Mouse (Mus musculus) monocyte, adult 2 months (primary cell): ENCODE data around the gene Slc16a8.

Source experiments
- DNase-seq, 2 experiments: peaks; one replicate each; pipeline ENCODE4 v3.0.0; 2022; ENCODE audit warnings: low spot score in 2 of 2, low read depth in 1 of 2

Gene Slc16a8

GRCm38 (mm10) chr15:79223641-79224040, 30.9 kb downstream of the Slc16a8 start:
- DNase-seq = no peak

GRCm38 (mm10) chr15:79219572-79219971, 35.0 kb downstream of the Slc16a8 start:
- no peak for DNase-seq

GRCm38 (mm10) chr15:79216191-79216590, 38.4 kb downstream of the Slc16a8 start:
- DNase-seq = no peak

- DNase-seq = no peak
These were observed 41.0 kb downstream of the Slc16a8 start for GRCm38 (mm10) chr15:79213591-79213990.

GRCm38 (mm10) chr15:79212750-79213446, 41.7 kb downstream of the Slc16a8 start:
- DNase-seq = no peak

GRCm38 (mm10) chr15:79210357-79210756, 44.2 kb downstream of the Slc16a8 start:
- DNase-seq = no peak

GRCm38 (mm10) chr15:79208758-79209439, 45.7 kb downstream of the Slc16a8 start:
- peak; percentile 67 to 75 for DNase-seq

GRCm38 (mm10) chr15:79208211-79208610, 46.4 kb downstream of the Slc16a8 start:
- no peak for DNase-seq

GRCm38 (mm10) chr15:79202575-79202974, 52.0 kb downstream of the Slc16a8 start:
- DNase-seq = no peak

GRCm38 (mm10) chr15:79201491-79202150, 52.9 kb downstream of the Slc16a8 start:
- no peak for DNase-seq
